Mouse (Mus musculus) central nervous system, embryonic 18 days (tissue): Measurements from ENCODE around the gene Mdh1b. TPM values are rescaled to one million over a fixed set of nuclear protein-coding genes. Genes with fewer than 3 reads are reported as not detected.

Experiments used
- polyA plus RNA-seq: library from polyadenylated mRNA; depleted of rRNA; stranded (reverse); fragments of >200 nt; gene quantifications from 2 replicates; pipeline ENCODE4 v1.2.3, GENCODE M21; 2012; rRNA removed

Mdh1b gene
- 0.28 and 0.47 TPM in 2 replicates for polyA plus RNA-seq

GRCm38 (mm10) chr1:63730240-63730771 is at the start of gene Mdh1b, which contains the start of gene Fastkd2:
Mdh1b (minus strand) TSS chr1:63730318.
Fastkd2 (plus strand) TSS chr1:63730614.

GRCm38 (mm10) chr1:63769167-63769566 is 39.0 kb upstream of the Mdh1b start, which contains the start of gene 4933402D24Rik:
4933402D24Rik (minus strand) TSS chr1:63769267.

GRCm38 (mm10) chr1:63686827-63687226 is 43.3 kb downstream of the Mdh1b start, which contains the start of gene Dytn:
Dytn (minus strand) TSS chr1:63686927.

Other genes starting within 250 kb of the Mdh1b start
- gene Gm39653, start 114.3 kb downstream of the Mdh1b start, polyA plus RNA-seq = 0.05 TPM in 1 of 2 replicates, not detected in the other
- 0.04 and 0.15 TPM in 2 replicates for gene Dytn, start 43.4 kb downstream of the Mdh1b start, polyA plus RNA-seq
- gene Fastkd2, start 296 bp upstream of the Mdh1b start, polyA plus RNA-seq = 16.0 and 17.5 TPM in 2 replicates
- 0.05 and 0.11 TPM in 2 replicates for gene 4933402D24Rik, start 38.9 kb upstream of the Mdh1b start, polyA plus RNA-seq